Mouse (Mus musculus): Measurements from ENCODE around the gene Plbd2. TPM values are rescaled to one million over a fixed set of nuclear protein-coding genes. Genes with fewer than 3 reads are reported as not detected.

Plbd2 gene
- polyA plus RNA-seq, 1 experiment from 2014 or later: 60.0 TPM

Other genes with a start within 250 kb of the Plbd2 start
- not detected in 2 replicates for gene Lhx5, start 71.9 kb downstream of the Plbd2 start, polyA plus RNA-seq (2015; fragmentation: Nextera tagmentation; extraction: Ambion mirVana)
- gene Sdsl, start 30.8 kb downstream of the Plbd2 start, polyA plus RNA-seq (2015; fragmentation: Nextera tagmentation; extraction: Ambion mirVana): 11.2 and 14.4 TPM in 2 replicates
- gene Sds, start 27.1 kb downstream of the Plbd2 start, polyA plus RNA-seq (2015; fragmentation: Nextera tagmentation; extraction: Ambion mirVana): not detected in 2 replicates
- 9.4 and 9.7 TPM in 2 replicates for gene Slc8b1, start 7.5 kb upstream of the Plbd2 start, polyA plus RNA-seq (2015; fragmentation: Nextera tagmentation; extraction: Ambion mirVana)
- gene Tpcn1, start 85.0 kb upstream of the Plbd2 start, polyA plus RNA-seq (2015; fragmentation: Nextera tagmentation; extraction: Ambion mirVana): 32.9 and 36.0 TPM in 2 replicates
- gene Iqcd, start 85.4 kb upstream of the Plbd2 start, polyA plus RNA-seq (2015; fragmentation: Nextera tagmentation; extraction: Ambion mirVana): 0.82 and 0.90 TPM in 2 replicates
- 15.3 and 16.1 TPM in 2 replicates for gene Rita1, start 109.0 kb upstream of the Plbd2 start, polyA plus RNA-seq (2015; fragmentation: Nextera tagmentation; extraction: Ambion mirVana)
- gene Ddx54, start 109.1 kb upstream of the Plbd2 start, polyA plus RNA-seq (2015; fragmentation: Nextera tagmentation; extraction: Ambion mirVana): 47.2 and 52.2 TPM in 2 replicates
- not detected in 2 replicates for gene Cfap73, start 130.6 kb upstream of the Plbd2 start, polyA plus RNA-seq (2015; fragmentation: Nextera tagmentation; extraction: Ambion mirVana)
- 0.58 and 0.89 TPM in 2 replicates for gene Rasal1, start 145.2 kb upstream of the Plbd2 start, polyA plus RNA-seq (2015; fragmentation: Nextera tagmentation; extraction: Ambion mirVana)
- 7.5 and 8.5 TPM in 2 replicates for gene Dtx1, start 208.3 kb upstream of the Plbd2 start, polyA plus RNA-seq (2015; fragmentation: Nextera tagmentation; extraction: Ambion mirVana)
- 0.36 and 0.50 TPM in 2 replicates for gene Oas2, start 246.2 kb upstream of the Plbd2 start, polyA plus RNA-seq (2015; fragmentation: Nextera tagmentation; extraction: Ambion mirVana)